Mouse (Mus musculus) embryonic facial prominence, embryonic 11.5 days (tissue): ENCODE data around the gene Mettl23. TPM values are rescaled to one million over a fixed set of nuclear protein-coding genes. Genes with fewer than 3 reads are reported as not detected.
"Not testable (repeated sequence)": the region's sequence is repeated elsewhere in the genome, so short reads cannot be mapped to it uniquely, and the experiment has no call there.

ENCODE experiments used
- ATAC-seq: fragments of 200-750 bp; cut with Nextera tagmentation; replicated peaks from 2 replicates; pipeline ENCODE4 v1.8.0; 2017; ENCODE audit warnings: low read depth; ENCODE audit not compliant: insufficient number of reproducible peaks, low FRiP score, low TSS enrichment
- DNase-seq: peaks from one replicate; pipeline ENCODE4 v3.0.0-alpha.2; 2015; ENCODE audit warnings: low spot score
- H3K27ac ChIP-seq: fragments of 300-500 bp; sonication (generic); replicated peaks from 2 replicates; pipeline ENCODE4 v1.5.1; 2014; ENCODE audit warnings: mild to moderate bottlenecking, low read depth, low read length, control low read depth
- H3K27me3 ChIP-seq: fragments of 300-500 bp; sonication (generic); 2 replicates; pipeline ENCODE4 v1.6.1; 2014; ENCODE audit warnings: mild to moderate bottlenecking, low read length, moderate library complexity, mixed read lengths; ENCODE audit not compliant: control insufficient read depth, insufficient read depth
- H3K36me3 ChIP-seq: fragments of 300-500 bp; sonication (generic); replicated peaks from 2 replicates; pipeline ENCODE4 v1.6.1; 2014; ENCODE audit warnings: low read depth, mild to moderate bottlenecking, low read length, moderate library complexity, mixed read lengths; ENCODE audit not compliant: control insufficient read depth, insufficient read depth
- H3K4me1 ChIP-seq: fragments of 300-500 bp; sonication (generic); 2 replicates; pipeline ENCODE4 v1.6.1; 2014; ENCODE audit warnings: low read length, mixed read lengths; ENCODE audit not compliant: control insufficient read depth, insufficient read depth
- H3K4me2 ChIP-seq: fragments of 300-500 bp; sonication (generic); 2 replicates; pipeline ENCODE4 v1.6.1; 2014; ENCODE audit warnings: low read depth, mild to moderate bottlenecking, control low read depth, low read length, moderate library complexity
- H3K4me3 ChIP-seq: fragments of 300-500 bp; sonication (generic); 2 replicates; pipeline ENCODE4 v1.5.1; 2014; ENCODE audit warnings: low read depth, low read length, control low read depth
- H3K9ac ChIP-seq: fragments of 300-500 bp; sonication (generic); replicated peaks from 2 replicates; pipeline ENCODE4 v1.6.1; 2014; ENCODE audit warnings: mild to moderate bottlenecking, control low read depth, low read length
- H3K9me3 ChIP-seq: fragments of 300-500 bp; sonication (generic); replicated peaks from 2 replicates; pipeline ENCODE4 v1.6.1; 2016; ENCODE audit warnings: mild to moderate bottlenecking, low read length, inconsistent platforms, mixed read lengths; ENCODE audit not compliant: control insufficient read depth
- WGBS: fragments of 180-500 bp; shearing (Covaris S2); extraction: QIAGEN DNeasy Blood & Tissue Kit; methylation state at CpG from one replicate; pipeline ENCODE4 v1.1.7; 2014; 5-methylcytosine and 5-hydroxymethylcytosine counted together
- polyA plus RNA-seq: library from polyadenylated mRNA; unstranded; fragments of >200 nt; fragmentation: Nextera tagmentation; extraction: Ambion mirVana; gene quantifications from 2 replicates; pipeline ENCODE4 v1.2.1, GENCODE M21; 2014

Gene Mettl23
- polyA plus RNA-seq, 1 experiment from 2014 or later, result 67.0 TPM

GRCm38 (mm10) chr11:116822215-116822614 is 20.9 kb upstream of the Mettl23 start:
- no peak overlapping the region for H3K27ac ChIP-seq
- H3K27me3 ChIP-seq, result no peaks in the 10 kb centered on the region
- DNase-seq, result no peak
- H3K4me3 ChIP-seq, result no peak overlapping the region
- no peak overlapping the region for H3K4me2 ChIP-seq
- no peaks in the 10 kb centered on the region for H3K36me3 ChIP-seq
- H3K9me3 ChIP-seq, result no peaks in the 10 kb centered on the region
- H3K9ac ChIP-seq, result no peak overlapping the region
- H3K4me1 ChIP-seq, result peaks cover 2% of the 10 kb centered on the region; the same call in 1 of the 2 replicates
- 74% methylated on average over 10 of the region's 10 CpGs for WGBS
- no peak for ATAC-seq

GRCm38 (mm10) chr11:116822626-116823025 is 20.5 kb upstream of the Mettl23 start:
- H3K4me3 ChIP-seq, result no peak overlapping the region
- H3K9me3 ChIP-seq, result no peaks in the 10 kb centered on the region
- no peak overlapping the region for H3K4me2 ChIP-seq
- H3K36me3 ChIP-seq, result no peaks in the 10 kb centered on the region
- DNase-seq, result no peak
- H3K4me1 ChIP-seq, result peaks cover 5% of the 10 kb centered on the region; the same call in 1 of the 2 replicates
- ATAC-seq, result no peak
- WGBS, result 92% methylated on average over 10 of the region's 10 CpGs
- H3K9ac ChIP-seq, result no peak overlapping the region
- no peak overlapping the region for H3K27ac ChIP-seq
- H3K27me3 ChIP-seq, result no peaks in the 10 kb centered on the region

- Histone ChIP-seq H3K9ac (no peak overlapping the region), H3K4me1 (peaks cover 5% of the 10 kb centered on the region; the same call in 1 of the 2 replicates), H3K27me3 (no peaks in the 10 kb centered on the region), H3K9me3 (no peaks in the 10 kb centered on the region), H3K36me3 (no peaks in the 10 kb centered on the region), H3K27ac (no peak overlapping the region), H3K4me2 (no peak overlapping the region), H3K4me3 (no peak overlapping the region)
- DNase-seq, result no peak
- no peak for ATAC-seq
- 97% methylated on average over 2 of the region's 2 CpGs for WGBS
These were observed 19.8 kb upstream of the Mettl23 start for GRCm38 (mm10) chr11:116823255-116823654.

GRCm38 (mm10) chr11:116823885-116824284 is 19.2 kb upstream of the Mettl23 start:
- ATAC-seq, H3K27ac ChIP-seq, H3K27me3 ChIP-seq, H3K9me3 ChIP-seq, H3K4me3 ChIP-seq, H3K36me3 ChIP-seq, H3K4me1 ChIP-seq, H3K4me2 ChIP-seq, H3K9ac ChIP-seq, DNase-seq: not testable (repeated sequence)
- WGBS, result 98% methylated on average over 10 of the region's 10 CpGs

GRCm38 (mm10) chr11:116825230-116825629 is 17.8 kb upstream of the Mettl23 start:
- Histone ChIP-seq H3K4me2 (peak overlapping the region; percentile 15; the same call in 1 of the 2 replicates), H3K4me1 (peaks cover 5% of the 10 kb centered on the region; the same call in 1 of the 2 replicates), H3K27me3 (no peaks in the 10 kb centered on the region), H3K4me3 (no peak overlapping the region), H3K9ac (no peak overlapping the region), H3K27ac (no peak overlapping the region), H3K36me3 (no peaks in the 10 kb centered on the region), H3K9me3 (no peaks in the 10 kb centered on the region)
- DNase-seq (no peak), ATAC-seq (no peak)
- 56% methylated on average over 5 of the region's 5 CpGs for WGBS

- no peak for DNase-seq
- H3K9me3 ChIP-seq, result no peaks in the 10 kb centered on the region
- peak overlapping the region; percentile 74 for H3K9ac ChIP-seq
- ATAC-seq, result no peak
- H3K27me3 ChIP-seq, result no peaks in the 10 kb centered on the region
- WGBS, result 19% methylated on average over 17 of the region's 17 CpGs
- H3K4me1 ChIP-seq, result peaks cover 5% of the 10 kb centered on the region; the same call in 1 of the 2 replicates
- peak overlapping the region; percentile 76 for H3K4me2 ChIP-seq
- peak overlapping the region; percentile 61 for H3K4me3 ChIP-seq
- peak overlapping the region; percentile 37; the same call in 1 of the 2 replicates for H3K27ac ChIP-seq
- no peaks in the 10 kb centered on the region for H3K36me3 ChIP-seq
These were observed 16.3 kb upstream of the Mettl23 start for GRCm38 (mm10) chr11:116826550-116827504.

- WGBS, result under 1% methylated on average over 64 of the region's 71 CpGs
- DNase-seq, result peak; percentile 85
- Histone ChIP-seq H3K4me2 (peak within 1 kb of the TSS; percentile 76), H3K36me3 (no peaks in the 10 kb centered on the region), H3K4me1 (peaks cover 5% of the 10 kb centered on the region; the same call in 1 of the 2 replicates), H3K4me3 (peak within 1 kb of the TSS; percentile 61), H3K27ac (peak within 1 kb of the TSS; percentile 37), H3K9me3 (no peaks in the 10 kb centered on the region), H3K9ac (peak within 1 kb of the TSS; percentile 74), H3K27me3 (no peaks in the 10 kb centered on the region)
- ATAC-seq, result peak; percentile 34; the same call in 1 of the 2 replicates
These were observed 15.4 kb upstream of the Mettl23 start, which contains the start of gene Mxra7 for GRCm38 (mm10) chr11:116827534-116828165. Gene Mxra7 (minus strand): TSS chr11:116828046.
